Mouse (Mus musculus): Measurements from ENCODE around the gene Dusp12. TPM values are rescaled to one million over a fixed set of nuclear protein-coding genes. Genes with fewer than 3 reads are reported as not detected.

Dusp12 gene
- total RNA-seq, 4 experiments from 2014 or later = 7.6 to 8.9 (median 8.3) TPM

GRCm38 (mm10) chr1:170898413-170899075 lies 13.2 kb upstream of the Dusp12 start:
- no peak for DNase-seq (ENCODE audit: low spot score)

DNA sequence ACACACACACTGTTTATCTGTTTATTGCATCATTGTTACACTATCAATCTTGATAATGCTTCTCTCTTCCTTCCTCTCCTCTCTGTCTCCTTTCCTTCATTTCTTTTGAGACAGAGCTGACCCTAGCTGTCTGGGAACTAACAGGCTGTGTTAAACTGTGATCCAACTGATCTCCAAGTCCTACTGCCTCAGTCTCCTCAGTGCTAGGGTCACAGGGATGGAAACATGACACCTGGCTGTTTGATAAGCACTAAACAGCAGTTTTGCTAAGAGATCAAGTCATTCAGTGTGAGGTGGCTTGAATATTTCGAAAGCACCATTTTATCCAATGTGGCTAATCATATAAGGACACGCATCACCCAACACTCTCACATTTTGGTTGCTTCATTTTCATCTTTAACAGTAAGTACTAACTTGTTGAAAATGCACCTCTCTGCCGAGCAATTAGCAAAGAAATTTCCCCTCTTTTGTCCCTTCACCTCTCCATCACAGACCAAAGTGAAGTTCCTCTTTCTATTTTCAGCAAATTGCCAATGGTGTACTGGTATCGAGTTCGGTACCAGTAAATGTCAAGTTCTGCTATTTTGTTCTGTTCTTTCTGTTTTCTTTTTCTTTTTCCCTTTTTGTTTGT lies 11.4 kb upstream of the Dusp12 start:
- DNase-seq (ENCODE audit: low spot score) = no peak

DNA sequence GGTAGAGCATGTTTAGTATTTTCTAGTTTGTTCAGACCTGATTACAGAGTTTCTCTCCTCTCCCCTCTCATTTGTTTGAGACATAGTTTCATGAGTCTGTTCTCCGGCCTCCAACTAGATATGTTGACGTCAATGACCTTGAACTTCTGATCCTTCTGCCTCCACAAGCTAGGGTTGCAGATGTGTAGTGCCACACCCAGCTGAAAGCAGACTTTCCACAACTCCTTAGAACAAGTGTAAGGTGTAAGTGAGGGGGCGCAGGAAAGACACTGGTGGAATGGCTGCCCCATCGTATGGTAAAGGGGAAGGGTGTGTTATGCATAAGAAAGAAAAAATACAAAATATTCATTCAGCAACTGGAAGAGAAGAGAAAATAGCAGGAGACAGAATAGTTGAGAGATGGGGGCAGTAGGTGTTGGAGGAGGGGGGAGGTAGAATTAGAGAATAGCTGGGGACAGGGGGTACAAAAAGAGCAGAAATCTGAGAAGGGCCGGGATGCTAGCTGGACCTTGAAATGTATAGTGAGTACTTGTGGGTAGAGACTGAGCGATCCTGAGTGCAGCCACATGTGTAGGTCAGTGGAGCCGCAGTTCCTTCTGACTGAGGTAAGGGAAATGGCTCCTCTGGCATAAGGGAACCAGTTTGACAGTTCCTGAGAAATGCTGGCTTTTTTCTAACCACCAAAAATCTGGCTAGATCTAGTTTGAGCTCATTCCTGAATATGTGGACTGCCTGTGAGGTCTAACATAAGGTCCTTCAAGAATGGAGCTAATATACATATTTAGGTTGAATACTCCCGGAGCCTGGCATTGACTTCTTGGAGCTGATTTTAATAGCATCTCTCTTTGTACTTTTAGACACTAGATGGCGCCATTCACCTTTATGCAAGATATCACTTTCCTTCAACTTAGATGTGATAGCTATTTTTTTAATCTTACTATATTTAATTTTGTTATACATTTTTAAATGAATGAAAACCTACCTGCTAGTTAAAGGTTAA lies 9.6 kb upstream of the Dusp12 start:
- DNase-seq (ENCODE audit: low spot score) = peak; percentile 58

DNA sequence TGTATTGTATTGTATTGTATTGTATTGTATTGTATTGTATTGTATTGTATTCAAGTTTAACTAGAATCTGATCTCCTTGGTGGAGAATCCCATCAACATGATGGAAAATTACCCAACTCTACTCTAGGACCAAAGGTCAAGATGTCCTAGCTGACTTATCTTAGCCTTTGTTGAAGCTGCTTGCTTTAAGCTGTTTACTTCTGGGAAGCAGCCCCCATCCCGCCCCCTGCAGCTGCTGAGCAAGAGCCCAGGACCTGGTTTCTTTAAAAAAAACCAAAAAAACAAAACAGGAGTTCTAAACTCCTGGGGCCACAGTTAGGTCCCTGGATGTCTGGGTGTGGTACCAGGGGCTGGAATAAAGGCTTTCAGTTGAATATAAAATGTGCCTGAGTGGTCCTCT lies 6.9 kb upstream of the Dusp12 start:
- no peak for DNase-seq (ENCODE audit: low spot score)

DNA sequence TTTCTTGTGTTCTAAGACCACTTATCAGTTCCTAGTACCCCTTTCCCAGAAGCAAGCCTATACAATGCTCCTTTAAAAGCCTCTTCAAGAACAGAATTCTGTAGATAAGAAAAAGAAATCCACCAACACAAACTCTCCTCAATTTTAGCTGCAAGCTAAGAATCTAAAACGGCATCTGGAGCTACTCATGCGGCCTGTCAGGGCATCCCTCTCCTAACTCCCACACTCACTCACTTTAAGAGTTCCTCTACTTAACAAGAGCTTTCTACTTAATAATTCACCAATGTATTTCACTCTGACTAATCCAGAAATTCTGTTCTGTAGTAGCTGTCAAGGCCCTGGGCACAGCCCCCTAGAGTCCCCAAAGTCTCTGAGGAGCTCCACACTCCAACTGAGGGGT lies 6.3 kb upstream of the Dusp12 start:
- no peak for DNase-seq (ENCODE audit: low spot score)

GRCm38 (mm10) chr1:170889310-170889709 lies 4.0 kb upstream of the Dusp12 start:
- no peak for DNase-seq (ENCODE audit: low spot score)

- DNase-seq (ENCODE audit: low spot score) = no peak
Measured at GRCm38 (mm10) chr1:170886044-170886458, 711 bp upstream of the Dusp12 start.

DNA sequence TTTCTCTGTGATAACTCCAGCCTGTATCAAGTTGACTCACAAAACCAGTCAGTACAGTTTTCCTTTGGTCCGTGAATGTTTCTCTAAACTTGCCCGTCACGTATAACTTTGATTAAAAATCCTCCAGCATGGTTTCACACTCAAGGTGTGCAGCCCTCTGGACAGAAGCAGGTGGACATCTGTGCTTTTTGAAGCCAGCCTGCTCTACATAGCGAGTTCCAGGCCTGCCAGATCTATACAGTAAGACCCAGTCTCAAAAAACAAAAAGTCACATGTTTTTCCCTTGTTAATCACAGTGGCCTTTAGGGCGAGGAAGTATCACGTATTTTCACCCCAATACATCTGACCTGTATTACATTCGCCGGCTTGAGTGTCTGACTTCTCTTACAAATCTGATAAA lies 950 bp downstream of the Dusp12 start:
- DNase-seq (ENCODE audit: low spot score) = no peak

GRCm38 (mm10) chr1:170882915-170883485 lies 2.3 kb downstream of the Dusp12 start:
- no peak for DNase-seq (ENCODE audit: low spot score)

DNA sequence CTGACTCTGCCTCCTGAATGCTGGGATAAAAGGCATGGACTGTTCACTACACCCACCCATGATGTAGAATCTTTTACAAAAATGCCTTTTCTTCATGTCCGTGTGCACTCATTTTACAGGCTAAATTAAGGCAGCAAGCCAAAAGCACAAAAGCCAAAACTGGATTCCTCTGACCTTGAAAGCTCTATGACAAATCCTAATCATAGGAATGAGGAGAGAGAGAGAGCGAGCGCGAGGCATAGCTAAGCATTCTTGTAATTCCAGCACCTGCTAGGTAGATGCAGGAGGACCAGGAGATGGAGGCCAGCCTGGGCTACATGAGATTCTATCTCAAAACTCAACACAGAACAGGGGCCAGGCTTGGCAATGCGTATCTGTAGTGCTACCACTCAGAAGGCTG lies 8.4 kb downstream of the Dusp12 start:
- no peak for DNase-seq (ENCODE audit: low spot score)

- no peak for DNase-seq (ENCODE audit: low spot score)
Measured at GRCm38 (mm10) chr1:170875676-170876075, 9.7 kb downstream of the Dusp12 start.

DNA sequence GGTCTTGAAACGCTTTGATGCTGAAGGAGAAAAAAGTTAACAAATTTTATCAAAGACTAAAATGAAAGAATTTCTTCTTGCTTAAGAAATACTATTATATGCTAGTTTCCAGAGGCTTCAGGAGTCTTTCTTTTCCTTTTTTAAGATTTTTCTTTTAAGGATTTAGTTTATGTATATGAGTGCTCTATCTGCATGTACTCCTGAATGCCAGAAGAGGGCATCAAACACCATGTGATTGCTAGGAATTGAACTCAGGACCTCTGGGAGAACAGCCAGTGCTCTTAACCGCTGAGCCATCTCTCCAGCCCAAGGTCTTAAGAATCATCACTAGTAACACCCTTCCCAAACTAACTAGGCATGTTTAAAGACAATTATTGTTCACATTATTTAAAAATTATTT lies 13.4 kb downstream of the Dusp12 start:
- DNase-seq (ENCODE audit: low spot score) = no peak

DNA sequence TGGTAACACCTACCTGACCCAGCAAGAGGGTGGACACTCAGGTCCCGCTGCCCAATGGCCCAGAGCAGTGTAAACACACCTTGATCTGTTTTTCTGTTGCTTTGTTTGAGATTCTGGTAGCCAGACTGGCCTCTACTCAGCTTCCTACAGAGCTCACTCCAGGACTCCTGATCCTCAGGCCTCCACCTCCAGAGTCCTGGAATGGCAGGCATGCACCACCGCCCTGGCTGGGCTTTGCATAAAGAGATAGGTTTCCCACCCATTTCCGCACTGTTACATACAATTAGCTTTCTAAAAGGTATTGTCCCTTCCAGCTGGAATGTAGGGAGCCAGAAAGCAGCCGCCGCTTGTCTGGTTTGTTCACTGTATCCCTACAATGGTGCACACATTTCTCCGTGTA lies 13.9 kb downstream of the Dusp12 start:
- no peak for DNase-seq (ENCODE audit: low spot score)

- no peak for DNase-seq (ENCODE audit: low spot score)
Measured at GRCm38 (mm10) chr1:170868905-170869283, 16.4 kb downstream of the Dusp12 start.

- peak; percentile 92 for DNase-seq (ENCODE audit: low spot score)
Measured at GRCm38 (mm10) chr1:170868107-170868904, 17.0 kb downstream of the Dusp12 start.

- peak; percentile 97 for DNase-seq (ENCODE audit: low spot score)
Measured at GRCm38 (mm10) chr1:170867691-170868105, 17.6 kb downstream of the Dusp12 start, which contains the start of gene Atf6. TSS of gene Atf6 (minus strand) at chr1:170867771.

DNA sequence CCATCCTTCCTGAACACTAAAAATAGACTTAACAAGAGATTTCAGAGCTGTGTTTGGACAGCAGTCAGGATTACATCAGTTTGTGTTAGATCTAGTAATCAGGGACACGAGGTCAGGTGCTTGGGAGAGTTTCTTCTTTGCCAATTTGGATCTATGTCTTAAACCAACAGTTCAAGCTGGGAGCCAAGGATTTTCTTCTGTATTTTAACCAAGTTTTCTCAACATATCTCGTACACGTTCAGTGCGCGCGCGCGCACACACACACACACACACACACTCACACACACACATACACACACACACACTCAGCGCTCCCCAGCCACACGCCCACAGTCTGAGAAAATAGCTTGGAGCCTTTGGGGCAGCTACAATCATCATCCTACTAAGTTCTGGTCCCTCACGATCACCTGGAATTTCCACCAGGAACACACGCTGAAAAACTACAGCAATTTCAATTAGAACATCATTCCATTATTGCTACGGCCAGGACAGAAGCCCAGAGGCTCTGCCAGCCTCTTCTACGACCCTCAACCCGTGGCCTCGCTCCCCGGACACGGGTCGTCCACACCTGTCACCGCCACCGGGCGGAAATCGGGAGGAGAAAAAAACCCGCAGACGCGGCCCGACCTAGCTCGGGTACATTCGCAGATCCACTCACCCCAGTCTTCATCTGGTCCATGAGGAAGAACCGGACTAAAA lies 18.2 kb downstream of the Dusp12 start:
- no peak for DNase-seq (ENCODE audit: low spot score)

DNA sequence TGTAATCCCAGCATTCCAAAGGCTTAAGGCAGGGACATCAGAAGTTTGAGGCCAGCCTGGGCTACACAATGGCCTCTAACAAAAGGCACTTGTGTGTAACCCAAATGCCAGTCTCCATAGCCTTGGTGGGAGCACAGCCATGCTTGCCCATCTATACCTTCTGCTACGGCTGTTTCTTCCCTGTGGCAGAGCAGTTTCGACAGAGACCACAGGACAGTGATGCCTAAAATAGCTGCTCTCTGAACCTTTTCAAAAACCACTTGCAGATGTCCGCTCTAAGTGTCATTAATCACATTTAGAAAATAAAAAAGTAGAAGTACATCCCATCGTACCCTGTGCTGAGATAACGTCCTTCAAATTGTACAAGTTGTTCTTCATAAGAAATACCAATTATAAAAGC lies 19.9 kb downstream of the Dusp12 start:
- no peak for DNase-seq (ENCODE audit: low spot score)

- DNase-seq (ENCODE audit: low spot score) = no peak
Measured at GRCm38 (mm10) chr1:170864754-170865153, 20.6 kb downstream of the Dusp12 start.

DNA sequence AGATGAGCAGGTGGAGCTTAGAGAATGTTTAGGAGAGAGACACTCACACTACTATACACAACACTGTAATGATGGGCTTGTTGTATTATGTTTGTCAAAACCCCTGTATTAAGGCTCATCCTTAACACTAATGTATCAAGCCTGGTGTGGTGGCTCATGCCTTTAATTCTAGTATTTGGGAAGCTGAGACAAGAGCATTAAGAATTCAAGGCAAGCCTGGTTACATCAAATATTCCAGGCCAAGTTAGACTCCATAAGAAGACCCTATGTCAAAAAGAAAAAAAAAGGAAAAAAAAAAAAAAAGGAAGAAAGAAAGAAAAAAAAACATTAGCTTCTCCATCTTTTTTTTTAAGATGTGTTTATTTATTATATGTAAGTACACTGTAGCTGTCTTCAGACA lies 21.1 kb downstream of the Dusp12 start:
- DNase-seq (ENCODE audit: low spot score) = no peak
